Mouse (Mus musculus) forebrain, embryonic 14.5 days (tissue): ENCODE measurements around the gene Rev1. TPM values are rescaled to one million over a fixed set of nuclear protein-coding genes. Genes with fewer than 3 reads are reported as not detected.

Experiments
- ATAC-seq: fragments of 200-750 bp; cut with Nextera tagmentation; 2 replicates; pipeline ENCODE4 v1.8.0; 2017; ENCODE audit warnings: mild to moderate bottlenecking, moderate library complexity
- DNase-seq: peaks from one replicate; pipeline ENCODE4 v3.0.0-alpha.2; 2015; ENCODE audit warnings: low spot score
- H3K27ac ChIP-seq: fragments of 300-500 bp; sonication (generic); 2 replicates; pipeline ENCODE4 v1.5.1; 2014; ENCODE audit warnings: low read depth, mild to moderate bottlenecking, control low read depth, low read length, moderate library complexity
- H3K27me3 ChIP-seq: fragments of 300-500 bp; sonication (generic); replicated peaks from 2 replicates; pipeline ENCODE4 v1.6.1; 2014; ENCODE audit warnings: low read length, control low read depth, mixed read lengths; ENCODE audit not compliant: control insufficient read depth, insufficient read depth
- H3K36me3 ChIP-seq: fragments of 300-500 bp; sonication (generic); 2 replicates; pipeline ENCODE4 v1.6.1; 2014; ENCODE audit warnings: low read length, control low read depth; ENCODE audit not compliant: control insufficient read depth, insufficient read depth
- H3K4me1 ChIP-seq: fragments of 300-500 bp; sonication (generic); 2 replicates; pipeline ENCODE4 v1.6.1; 2014; ENCODE audit warnings: antibody characterized with exemption, low read length, control low read depth; ENCODE audit not compliant: control insufficient read depth, insufficient read depth
- H3K4me2 ChIP-seq: fragments of 300-500 bp; sonication (generic); 2 replicates; pipeline ENCODE4 v1.6.1; 2014; ENCODE audit warnings: mild to moderate bottlenecking, control low read depth, low read length
- H3K4me3 ChIP-seq: fragments of 300-500 bp; sonication (generic); 2 replicates; pipeline ENCODE4 v1.5.1; 2014; ENCODE audit warnings: low read depth, low read length, control low read depth
- H3K9ac ChIP-seq: fragments of 300-500 bp; sonication (generic); 2 replicates; pipeline ENCODE4 v1.6.1; 2014; ENCODE audit warnings: mild to moderate bottlenecking, low read length, control low read depth, moderate library complexity
- H3K9me3 ChIP-seq: fragments of 300-500 bp; sonication (generic); replicated peaks from 2 replicates; pipeline ENCODE4 v1.6.1; 2016; ENCODE audit warnings: low read length, control low read depth, mixed read lengths; ENCODE audit not compliant: control insufficient read depth
- WGBS: fragments of 180-500 bp; shearing (Covaris S2); extraction: QIAGEN DNeasy Blood & Tissue Kit; methylation state at CpG from one replicate; pipeline ENCODE4 v1.1.7; 2014; 5-methylcytosine and 5-hydroxymethylcytosine counted together
- polyA plus RNA-seq: library from polyadenylated mRNA; unstranded; fragments of >200 nt; fragmentation: Nextera tagmentation; extraction: Ambion mirVana; gene quantifications from 2 replicates; pipeline ENCODE4 v1.2.1, GENCODE M21; 2014

The Rev1 gene
- polyA plus RNA-seq, 1 experiment from 2014 or later, result 23.4 TPM

DNA sequence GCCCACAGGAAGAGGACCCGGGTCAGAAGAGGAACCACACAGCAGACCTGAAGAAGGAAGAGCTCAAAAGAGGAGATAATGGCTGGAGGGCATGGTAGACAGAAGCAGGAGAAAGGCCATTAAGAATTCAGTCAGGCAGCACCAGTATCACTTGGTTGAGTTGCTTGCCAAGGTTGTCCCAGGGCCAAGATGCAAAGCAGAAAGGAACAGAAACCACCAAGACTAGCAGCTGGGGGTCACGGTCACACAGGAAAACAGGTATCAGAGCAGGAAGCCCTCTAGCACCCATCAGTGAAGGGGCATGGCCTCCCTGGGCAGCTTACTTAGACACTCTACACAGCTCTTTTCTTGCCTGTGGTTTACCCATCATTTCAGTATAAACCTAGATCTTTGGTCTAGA lies 9.8 kb upstream of the Rev1 start:
- Histone ChIP-seq H3K4me1 (no peaks in the 10 kb centered on the region), H3K4me3 (no peak overlapping the region), H3K9me3 (no peaks in the 10 kb centered on the region), H3K36me3 (no peaks in the 10 kb centered on the region), H3K27me3 (no peaks in the 10 kb centered on the region), H3K4me2 (no peak overlapping the region), H3K9ac (no peak overlapping the region), H3K27ac (no peak overlapping the region)
- 95% methylated on average over 2 of the region's 2 CpGs for WGBS
- no peak for ATAC-seq
- no peak for DNase-seq

DNA sequence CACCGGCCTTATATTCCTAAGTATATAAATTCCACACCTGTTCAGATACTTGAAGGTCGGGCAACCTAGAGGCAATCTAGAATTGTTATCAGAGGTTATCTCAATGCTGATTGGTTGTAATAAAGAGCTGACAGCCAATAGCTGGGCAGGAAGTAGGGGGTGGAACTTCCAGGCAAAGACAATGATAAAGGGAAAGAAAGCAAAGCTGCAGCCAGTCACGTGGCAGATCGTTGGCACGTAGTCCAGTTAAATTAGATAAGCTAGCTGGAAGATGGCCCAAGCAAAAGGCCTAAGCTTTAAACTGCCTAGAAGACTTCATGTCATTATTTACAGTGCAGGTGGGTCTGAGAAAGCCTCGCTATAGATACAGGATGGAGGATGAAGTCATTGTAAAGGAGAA lies 3.3 kb upstream of the Rev1 start:
- ATAC-seq (no peak), DNase-seq (no peak)
- Histone ChIP-seq H3K4me2 (no peak overlapping the region), H3K27ac (no peak overlapping the region), H3K9me3 (no peaks in the 10 kb centered on the region), H3K27me3 (no peaks in the 10 kb centered on the region), H3K9ac (no peak overlapping the region), H3K4me1 (peaks cover 4% of the 10 kb centered on the region; the same call in 1 of the 2 replicates), H3K4me3 (no peak overlapping the region), H3K36me3 (no peaks in the 10 kb centered on the region)
- WGBS, result 74% methylated on average over 6 of the region's 6 CpGs

DNA sequence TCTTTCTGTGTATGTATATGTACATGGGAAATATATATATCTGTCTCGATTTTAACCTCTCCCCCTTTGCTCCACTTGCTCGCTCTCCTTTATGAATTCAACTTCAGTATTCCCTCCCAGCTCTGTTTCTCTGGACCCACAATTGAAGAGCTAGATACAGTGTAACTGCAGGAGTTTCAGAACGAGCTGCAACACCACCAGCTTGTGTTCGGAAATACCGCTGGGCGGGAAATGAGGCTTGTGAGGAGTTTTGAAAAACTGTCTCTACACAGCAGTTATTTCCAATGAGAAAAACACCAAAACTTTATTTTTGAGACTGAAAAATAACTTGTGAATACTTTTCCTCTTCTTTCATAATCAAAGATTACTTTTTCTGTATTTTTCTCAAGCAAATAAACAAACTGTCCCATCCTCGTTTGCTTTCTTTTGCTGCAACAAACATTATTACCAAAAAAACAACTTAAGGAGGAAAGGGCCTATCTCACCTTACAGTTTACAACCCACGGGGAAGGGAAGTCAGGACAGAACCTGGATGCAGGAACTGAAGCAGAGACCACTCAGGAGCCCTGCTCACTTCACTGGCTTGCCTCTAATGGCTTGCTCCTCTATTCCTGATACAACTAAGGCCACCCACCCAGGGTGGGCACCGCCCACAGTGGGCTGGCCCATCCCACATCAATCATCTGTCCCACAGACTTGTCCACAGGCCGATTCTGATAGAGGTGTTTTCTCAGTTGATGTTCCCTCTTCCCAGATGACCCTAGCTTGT lies 1.3 kb upstream of the Rev1 start:
- no peak for ATAC-seq
- no peak for DNase-seq
- H3K9ac ChIP-seq, result no peak overlapping the region

DNA sequence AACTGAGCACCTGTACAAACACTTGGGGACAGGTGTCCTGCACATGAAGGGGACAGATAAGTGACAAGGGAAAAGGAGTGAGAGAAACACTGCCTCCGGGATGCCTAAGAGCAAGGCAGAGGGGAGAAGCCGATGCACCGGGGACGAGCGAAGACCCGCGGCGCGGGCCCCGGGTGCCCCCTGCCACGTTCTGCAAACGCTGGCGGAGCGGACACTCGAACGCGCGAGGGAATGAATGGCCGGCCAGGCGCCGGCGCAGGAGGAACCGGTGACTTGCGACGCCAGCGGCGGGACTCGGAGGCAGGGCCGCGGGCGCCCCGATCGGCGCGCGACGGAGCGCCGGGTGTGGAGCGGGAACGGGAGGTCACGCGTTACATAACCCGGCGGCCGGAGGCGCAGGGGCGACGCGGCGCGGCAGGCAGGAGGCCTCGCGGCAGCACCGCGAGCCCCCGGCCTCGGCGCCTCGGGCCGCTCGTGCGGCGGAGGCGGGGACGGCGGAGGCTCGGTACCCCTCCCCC lies 623 bp downstream of the Rev1 start:
- ATAC-seq (no peak), DNase-seq (peak; percentile 59)
- H3K36me3 ChIP-seq, result no peaks in the 10 kb centered on the region
- H3K4me1 ChIP-seq, result peaks cover 9% of the 10 kb centered on the region
- peak overlapping the region; percentile 91 for H3K4me2 ChIP-seq
- peak overlapping the region; percentile 91 for H3K27ac ChIP-seq
- H3K27me3 ChIP-seq, result no peaks in the 10 kb centered on the region
- WGBS, result under 1% methylated on average over 45 of the region's 68 CpGs
- H3K4me3 ChIP-seq, result peak overlapping the region; percentile 78
- H3K9me3 ChIP-seq, result no peaks in the 10 kb centered on the region
- H3K9ac ChIP-seq, result peak overlapping the region; percentile 92

More for the DNA sequence above, 1.3 kb upstream of the Rev1 start:
- 59% methylated on average over 10 of the region's 10 CpGs for WGBS
- Histone ChIP-seq H3K4me3 (no peak overlapping the region), H3K9me3 (no peaks in the 10 kb centered on the region), H3K4me2 (no peak overlapping the region), H3K27ac (no peak overlapping the region), H3K27me3 (no peaks in the 10 kb centered on the region), H3K4me1 (peaks cover 9% of the 10 kb centered on the region), H3K36me3 (no peaks in the 10 kb centered on the region)

DNA sequence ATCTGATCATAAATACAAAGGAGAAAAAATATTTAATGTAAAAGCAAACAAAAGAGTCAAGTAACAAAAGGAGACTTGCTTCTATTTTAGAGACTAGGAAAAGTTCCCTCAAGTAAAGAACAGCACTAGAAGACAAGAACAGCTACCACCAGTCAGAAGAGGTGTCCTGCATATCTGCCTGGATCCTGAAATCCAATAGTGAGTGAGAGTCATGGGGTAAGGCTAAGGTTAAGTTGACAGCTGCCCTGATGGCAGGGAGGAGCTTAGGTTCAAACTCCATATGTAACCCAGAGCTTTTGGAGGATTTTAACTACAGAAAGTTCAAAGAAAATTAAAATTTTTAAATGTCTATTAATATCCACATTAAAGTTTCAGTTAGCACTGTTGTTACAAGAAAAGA lies 2.6 kb downstream of the Rev1 start:
- Histone ChIP-seq H3K9ac (no peak overlapping the region), H3K36me3 (no peaks in the 10 kb centered on the region), H3K4me3 (no peak overlapping the region), H3K4me1 (peaks cover 9% of the 10 kb centered on the region), H3K9me3 (no peaks in the 10 kb centered on the region), H3K27ac (no peak overlapping the region), H3K27me3 (no peaks in the 10 kb centered on the region), H3K4me2 (no peak overlapping the region)
- ATAC-seq (no peak), DNase-seq (no peak)

DNA sequence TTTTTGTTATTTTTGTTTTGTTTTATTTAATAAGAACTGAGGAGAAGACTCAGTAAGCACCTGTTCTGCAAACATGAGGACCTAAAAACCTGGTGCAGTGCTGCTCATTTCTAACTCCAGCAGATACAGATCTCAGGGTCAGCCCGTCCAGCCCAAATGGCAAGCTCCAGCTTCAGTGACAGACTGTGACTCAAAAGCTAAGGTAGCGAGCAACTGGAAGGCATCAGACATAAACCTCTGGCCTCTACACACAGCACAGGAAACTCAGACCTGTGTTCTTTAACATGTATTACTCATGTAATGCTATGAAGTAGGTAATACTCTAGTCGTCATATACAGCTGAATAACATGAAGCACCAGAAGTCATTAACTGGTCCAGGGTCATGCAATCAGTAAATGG lies 3.2 kb downstream of the Rev1 start:
- Histone ChIP-seq H3K9me3 (no peaks in the 10 kb centered on the region), H3K4me2 (no peak overlapping the region), H3K36me3 (no peaks in the 10 kb centered on the region), H3K27ac (no peak overlapping the region), H3K9ac (no peak overlapping the region), H3K4me3 (no peak overlapping the region), H3K27me3 (no peaks in the 10 kb centered on the region), H3K4me1 (peaks cover 9% of the 10 kb centered on the region)
- WGBS, result 79% methylated on average over 3 of the region's 3 CpGs
- DNase-seq (no peak), ATAC-seq (no peak)

DNA sequence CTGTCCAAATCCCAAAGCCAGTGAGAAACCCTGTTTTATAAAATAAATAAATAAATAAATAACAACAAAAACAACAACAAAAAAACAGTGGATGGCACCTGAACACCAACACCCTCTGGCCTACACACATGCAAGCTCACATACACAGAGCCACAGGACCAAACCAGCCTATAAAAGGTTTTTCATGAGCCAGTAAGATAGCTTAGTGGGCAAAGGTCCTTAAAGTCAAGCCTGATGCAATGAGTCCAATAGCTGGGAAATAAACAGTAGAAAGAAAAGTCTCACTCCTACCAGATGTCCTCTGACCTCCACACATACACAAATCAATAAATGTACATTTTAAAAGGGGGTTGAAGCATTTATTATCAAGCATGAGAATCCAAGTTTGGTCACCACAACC lies 5.3 kb downstream of the Rev1 start:
- H3K9me3 ChIP-seq, result no peaks in the 10 kb centered on the region
- no peak overlapping the region for H3K9ac ChIP-seq
- no peak for ATAC-seq
- no peak for DNase-seq
- H3K4me2 ChIP-seq, result no peak overlapping the region
- no peak overlapping the region for H3K4me3 ChIP-seq
- H3K4me1 ChIP-seq, result peaks cover 9% of the 10 kb centered on the region
- no peak overlapping the region for H3K27ac ChIP-seq
- H3K27me3 ChIP-seq, result no peaks in the 10 kb centered on the region
- H3K36me3 ChIP-seq, result no peaks in the 10 kb centered on the region

- DNase-seq (no peak), ATAC-seq (no peak)
- 75% methylated on average over 5 of the region's 5 CpGs for WGBS
Measured at GRCm38 (mm10) chr1:38120877-38121276, 8.7 kb downstream of the Rev1 start.

DNA sequence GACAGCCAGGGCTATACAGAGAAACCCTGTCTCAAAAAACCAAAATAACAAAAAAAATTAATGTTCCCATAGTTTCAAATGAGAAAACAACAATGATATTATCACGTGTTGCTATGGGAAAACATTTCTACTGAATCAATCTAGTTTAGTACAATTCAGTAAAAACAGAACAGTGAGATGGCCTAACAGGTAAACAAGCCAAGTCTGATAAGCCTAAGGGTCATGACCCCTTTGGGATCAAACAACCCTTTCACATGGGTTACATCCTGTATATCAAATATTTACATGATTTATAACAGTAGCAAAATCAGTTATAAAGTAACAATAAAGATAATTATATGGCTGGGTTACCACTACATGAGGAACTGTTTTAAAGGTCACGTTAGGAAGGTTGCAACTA lies 11.0 kb downstream of the Rev1 start:
- ATAC-seq (no peak), DNase-seq (no peak)
- Histone ChIP-seq H3K27me3 (no peaks in the 10 kb centered on the region), H3K9ac (no peak overlapping the region), H3K4me3 (no peak overlapping the region), H3K4me1 (no peaks in the 10 kb centered on the region), H3K4me2 (no peak overlapping the region), H3K27ac (no peak overlapping the region), H3K36me3 (no peaks in the 10 kb centered on the region), H3K9me3 (no peaks in the 10 kb centered on the region)
- WGBS, result 93% methylated on average over 2 of the region's 2 CpGs

More at GRCm38 (mm10) chr1:38120877-38121276, 8.7 kb downstream of the Rev1 start:
- H3K4me1 ChIP-seq, result no peaks in the 10 kb centered on the region
- H3K27ac ChIP-seq, result no peak overlapping the region
- no peak overlapping the region for H3K4me3 ChIP-seq
- no peak overlapping the region for H3K9ac ChIP-seq
- H3K9me3 ChIP-seq, result no peaks in the 10 kb centered on the region
- H3K27me3 ChIP-seq, result no peaks in the 10 kb centered on the region
- H3K4me2 ChIP-seq, result no peak overlapping the region
- no peaks in the 10 kb centered on the region for H3K36me3 ChIP-seq
